Mouse (Mus musculus): ENCODE data around the gene Pitpna.
"Not testable (repeated sequence)": the region's sequence is repeated elsewhere in the genome, so short reads cannot be mapped to it uniquely, and the experiment has no call there.

Pitpna gene

DNA sequence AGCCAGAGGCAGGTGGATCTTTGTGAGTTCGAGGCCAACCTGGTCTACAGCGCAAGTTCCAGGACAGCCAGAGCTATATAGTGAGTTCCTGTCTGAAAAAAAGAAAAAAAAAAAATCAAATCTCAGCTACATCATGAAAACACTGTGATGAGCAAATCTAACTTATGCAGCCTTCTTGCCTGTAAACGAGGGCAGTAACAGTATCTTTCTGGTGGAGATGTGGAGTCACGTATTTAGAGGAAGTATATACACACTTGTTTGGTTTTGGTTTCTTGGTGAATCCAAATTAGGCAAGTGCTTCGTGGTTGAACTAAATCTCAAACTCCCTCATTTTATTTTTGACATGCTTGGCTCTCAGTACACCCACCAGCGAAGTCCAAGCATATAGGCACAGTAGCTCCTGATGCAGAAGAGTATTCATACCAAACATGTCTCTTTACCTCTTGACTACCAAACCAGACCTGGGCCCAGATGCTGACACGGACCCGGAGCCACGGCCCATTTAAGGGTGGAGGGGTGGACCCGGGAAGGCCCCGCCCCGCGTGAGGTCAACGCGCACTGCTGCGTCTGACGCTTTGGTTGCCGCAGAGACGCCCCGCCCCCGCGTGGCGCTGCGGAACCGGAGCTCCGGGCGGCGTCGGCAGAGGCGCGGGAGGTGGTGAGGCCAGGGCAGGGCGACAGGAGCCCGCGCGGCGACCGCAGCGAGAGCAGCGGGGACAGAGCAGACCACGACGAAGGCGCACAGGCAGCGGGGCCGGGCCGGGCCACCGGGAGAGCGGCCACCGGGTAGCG lies at the start of gene Pitpna:
TSS of gene Pitpna (plus strand) at position 605 of the 792 bp plus-strand sequence.
- peak; percentile 90 to 93 for DNase-seq (ENCODE audit: low spot score in 2 of 2)

DNA sequence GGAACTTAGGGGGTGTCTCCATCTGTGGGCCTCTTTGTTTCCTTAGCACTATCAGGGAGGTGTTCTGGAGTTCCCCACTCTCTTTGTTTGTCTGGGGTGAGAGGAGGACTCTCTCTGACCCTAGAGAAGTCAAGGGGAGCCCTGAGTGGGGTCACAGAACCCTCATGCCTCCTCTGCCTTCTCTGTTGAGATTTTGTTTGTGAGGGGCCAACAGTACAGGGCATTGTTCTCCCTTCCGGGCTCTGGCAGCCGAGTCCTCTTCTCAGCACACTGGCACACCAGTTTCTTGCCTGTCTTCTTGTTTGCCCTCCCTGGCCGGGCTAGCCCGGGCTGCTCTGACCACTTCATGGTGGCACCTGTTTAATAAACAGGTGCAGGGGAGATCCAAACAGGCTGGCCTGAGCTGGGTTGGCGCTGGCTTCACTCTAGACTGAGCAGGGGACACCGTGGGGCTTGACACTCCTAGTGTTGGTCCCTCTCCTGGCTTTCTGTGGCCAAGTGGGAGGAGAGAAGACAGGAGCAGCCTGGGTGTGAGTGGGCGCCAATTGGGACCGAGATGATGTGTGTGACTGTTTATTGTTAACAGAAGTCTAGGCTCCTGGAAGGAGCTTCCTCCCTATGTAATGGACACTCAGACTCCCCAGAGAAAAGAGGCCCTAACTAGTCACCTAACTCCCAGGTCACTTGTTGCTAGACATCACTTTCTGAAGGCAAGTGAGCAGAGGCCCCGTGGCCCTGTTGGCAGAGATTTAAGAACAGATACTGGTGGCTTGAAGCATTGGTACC lies 49.5 kb upstream of the Pitpna start:
- DNase-seq (ENCODE audit: low spot score in 2 of 2): no peak

DNA sequence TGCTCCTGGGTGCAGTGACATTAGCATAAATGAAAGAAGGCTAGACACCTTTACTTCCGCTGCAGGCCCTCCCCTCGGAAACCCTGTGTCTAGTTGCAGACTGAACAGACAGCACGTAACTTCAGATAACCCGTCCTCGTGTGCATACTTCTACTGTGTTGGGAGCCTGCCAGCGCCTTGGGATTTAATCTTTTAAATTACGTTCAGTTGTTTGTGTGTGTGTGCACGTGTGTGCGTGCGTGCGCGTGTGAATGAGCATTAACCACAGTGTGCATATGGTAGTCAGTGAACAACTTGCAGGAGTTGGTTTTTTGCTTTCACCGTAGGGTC lies 49.0 kb upstream of the Pitpna start:
- DNase-seq (ENCODE audit: low spot score in 2 of 2): no peak

DNA sequence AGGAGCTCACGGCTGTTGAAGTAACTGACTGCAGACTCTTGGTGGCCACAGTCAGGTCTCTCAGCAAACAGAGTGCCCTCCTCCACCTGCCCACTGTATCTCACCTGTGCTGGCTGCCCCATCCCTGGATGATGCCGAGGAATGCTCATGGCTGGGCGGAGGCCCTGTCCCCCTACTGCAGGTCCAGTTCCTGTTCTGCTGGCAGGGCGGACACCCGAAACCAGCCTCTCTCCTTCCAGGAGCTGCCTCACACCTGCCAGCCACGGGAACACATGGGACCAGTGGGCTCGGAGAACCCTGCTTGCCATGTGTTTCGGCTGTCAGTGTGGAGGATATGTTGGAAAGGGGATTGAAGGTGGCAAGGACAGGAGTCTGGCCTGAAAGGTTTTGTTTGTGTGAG lies 47.7 kb upstream of the Pitpna start:
- DNase-seq (ENCODE audit: low spot score in 2 of 2): no peak

DNA sequence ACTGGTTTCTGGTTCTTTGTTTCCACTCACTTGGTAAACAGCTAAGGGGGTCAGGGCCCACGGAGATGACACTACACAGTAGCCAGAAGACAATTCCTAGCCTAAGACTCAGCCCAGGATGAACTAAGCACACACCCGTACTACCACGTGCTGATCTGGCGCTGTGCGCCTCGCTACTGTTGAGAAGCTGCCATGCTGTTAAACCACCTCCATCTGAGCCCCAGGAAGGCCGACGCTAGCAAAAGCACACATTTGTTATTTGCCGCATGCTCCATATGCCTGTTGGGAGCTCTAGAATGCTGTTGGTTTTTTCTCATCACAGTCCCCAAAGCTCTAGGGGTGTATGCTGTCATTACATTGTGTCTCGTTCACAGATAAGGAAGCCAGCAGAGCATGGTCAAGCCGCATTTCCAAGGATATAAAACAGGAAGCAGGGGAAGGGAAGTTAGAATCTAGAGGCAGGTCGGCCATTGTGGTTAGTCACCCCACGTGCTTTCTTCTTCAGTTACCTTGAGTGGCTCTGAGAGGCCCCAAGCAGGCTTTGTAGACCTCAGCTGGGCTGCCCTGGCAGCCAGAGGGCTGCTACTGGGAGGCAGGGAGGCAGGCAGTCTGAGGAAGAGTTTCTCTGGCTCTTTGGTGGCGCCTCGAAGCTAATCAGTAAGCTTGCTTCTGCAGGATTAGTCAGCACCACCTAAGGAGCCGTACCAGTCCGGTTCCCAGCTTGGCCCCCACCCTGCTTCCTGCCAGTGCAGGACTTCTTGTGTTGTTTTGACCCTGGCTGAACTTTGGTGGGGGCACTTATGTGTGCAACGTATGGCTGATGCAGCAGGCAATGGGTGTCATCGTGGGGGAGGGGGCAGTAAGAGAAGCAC lies 47.0 kb upstream of the Pitpna start:
- DNase-seq (ENCODE audit: low spot score in 2 of 2): no peak

DNA sequence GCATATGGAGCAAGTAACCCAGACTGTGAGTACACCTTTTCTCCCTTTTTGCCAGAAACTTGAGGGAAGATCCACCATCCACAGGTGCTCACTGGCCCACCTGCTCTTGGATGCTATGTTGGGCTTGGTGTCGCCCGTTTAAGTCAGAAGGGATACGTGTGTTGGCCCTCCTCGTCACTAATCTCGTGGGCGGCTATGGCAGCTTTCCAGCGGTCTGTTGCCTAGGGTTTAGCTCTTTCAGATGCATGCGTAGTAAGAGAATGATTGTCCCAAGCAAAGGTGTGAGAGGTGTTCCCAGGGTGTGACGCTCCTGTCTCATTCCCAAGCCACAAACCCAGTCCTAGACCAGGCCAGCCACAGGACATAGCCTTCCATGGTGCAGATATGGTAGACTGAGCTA lies 43.2 kb upstream of the Pitpna start:
- DNase-seq (ENCODE audit: low spot score in 2 of 2): no peak

DNA sequence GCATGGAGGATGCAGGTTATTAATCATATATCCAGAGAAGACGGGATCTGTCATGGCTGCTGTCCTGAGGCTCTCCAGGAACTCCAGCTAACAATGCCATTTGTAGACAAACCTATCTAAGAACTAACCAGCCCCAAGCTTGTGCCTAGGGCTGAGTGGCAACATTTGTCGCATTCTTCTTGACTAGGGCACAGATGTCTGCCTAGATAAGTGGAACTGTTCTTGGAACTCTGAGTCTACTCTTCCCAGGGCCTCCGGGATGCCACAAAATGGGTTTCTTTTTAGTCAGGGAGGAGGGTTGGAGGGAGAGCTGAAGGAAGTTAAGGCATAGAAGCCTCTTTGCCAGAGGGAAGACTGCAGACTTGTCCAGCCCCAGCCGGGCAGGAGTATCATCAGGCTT lies 41.8 kb upstream of the Pitpna start:
- DNase-seq (ENCODE audit: low spot score in 2 of 2): no peak

DNA sequence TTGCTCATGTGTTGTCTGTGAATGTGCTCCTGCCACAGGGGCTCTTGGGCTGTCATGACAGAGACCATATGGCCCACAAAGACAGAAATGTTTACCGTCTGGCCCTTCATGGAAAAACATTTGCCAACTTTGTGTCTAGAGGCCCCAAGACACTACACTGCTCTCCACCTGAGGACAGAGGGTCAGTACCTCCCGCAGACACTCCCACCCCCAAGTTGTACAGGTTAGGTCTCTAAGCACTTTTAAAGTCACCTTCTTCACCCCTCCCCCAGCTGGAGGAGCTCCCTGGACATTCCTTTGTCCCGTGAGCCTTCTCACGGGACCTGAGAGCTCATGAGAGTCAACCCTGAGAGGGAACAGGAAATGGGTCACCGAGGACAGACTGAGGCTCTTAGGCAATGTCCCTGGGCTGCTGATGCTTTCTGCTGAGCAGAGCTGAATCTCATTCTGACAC lies 38.2 kb upstream of the Pitpna start:
- DNase-seq (ENCODE audit: low spot score in 2 of 2): no peak

DNA sequence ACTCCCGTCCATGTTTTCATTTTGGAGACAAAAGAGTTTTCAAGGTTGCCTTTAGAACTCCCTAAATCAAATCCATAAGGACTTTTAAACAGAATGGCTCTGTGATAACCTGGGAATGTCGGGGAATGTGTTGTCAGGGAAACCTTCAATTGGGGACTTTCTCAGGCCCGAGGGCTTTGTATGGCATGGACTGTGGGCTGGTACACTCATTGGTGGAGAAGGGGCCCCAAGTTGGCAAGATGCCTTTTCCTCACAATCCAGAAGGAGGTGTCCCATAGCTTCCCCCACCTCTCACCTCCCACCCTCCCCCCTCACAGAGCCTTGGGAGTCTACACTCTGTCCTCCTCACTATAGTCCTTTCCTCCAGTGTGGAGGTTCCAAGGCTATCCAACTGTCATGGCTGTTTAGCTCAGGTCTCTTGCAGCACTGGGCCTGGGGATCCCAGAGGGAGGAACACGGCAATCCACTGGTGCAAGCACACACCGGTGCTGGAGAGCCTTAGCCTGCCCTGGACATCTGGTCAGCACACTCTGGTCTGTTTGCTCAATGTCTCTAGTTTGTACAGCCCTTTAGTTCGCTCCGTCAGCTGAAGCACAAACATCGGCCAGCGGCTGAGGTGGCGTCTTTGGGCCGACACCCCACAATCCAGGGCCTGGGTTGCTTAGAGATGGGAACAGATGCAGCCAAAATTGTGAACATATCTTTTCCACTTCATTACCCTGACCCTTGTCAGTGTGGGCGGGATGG lies 37.5 kb upstream of the Pitpna start:
- DNase-seq (ENCODE audit: low spot score in 2 of 2): no peak

DNA sequence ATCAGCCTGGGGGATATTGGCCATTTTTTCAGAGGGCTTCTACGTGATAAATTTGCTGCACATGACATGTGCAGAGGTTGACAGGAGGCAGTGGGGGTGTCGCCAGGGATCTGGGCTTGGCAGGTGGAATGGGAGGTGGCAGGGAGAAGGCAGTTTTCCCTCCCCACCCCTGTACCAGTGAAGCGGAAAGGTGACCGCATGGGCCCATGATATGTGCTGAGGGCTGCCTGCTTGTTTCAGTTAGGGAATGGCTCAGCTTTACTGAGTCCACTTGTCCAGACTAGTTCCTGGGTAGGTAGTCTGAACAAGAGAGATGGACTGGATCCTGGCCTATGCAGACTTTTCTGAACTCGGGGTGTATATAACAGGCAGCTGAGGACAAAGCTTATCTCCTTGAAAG lies 36.6 kb upstream of the Pitpna start:
- no peak for DNase-seq (ENCODE audit: low spot score in 2 of 2)

DNA sequence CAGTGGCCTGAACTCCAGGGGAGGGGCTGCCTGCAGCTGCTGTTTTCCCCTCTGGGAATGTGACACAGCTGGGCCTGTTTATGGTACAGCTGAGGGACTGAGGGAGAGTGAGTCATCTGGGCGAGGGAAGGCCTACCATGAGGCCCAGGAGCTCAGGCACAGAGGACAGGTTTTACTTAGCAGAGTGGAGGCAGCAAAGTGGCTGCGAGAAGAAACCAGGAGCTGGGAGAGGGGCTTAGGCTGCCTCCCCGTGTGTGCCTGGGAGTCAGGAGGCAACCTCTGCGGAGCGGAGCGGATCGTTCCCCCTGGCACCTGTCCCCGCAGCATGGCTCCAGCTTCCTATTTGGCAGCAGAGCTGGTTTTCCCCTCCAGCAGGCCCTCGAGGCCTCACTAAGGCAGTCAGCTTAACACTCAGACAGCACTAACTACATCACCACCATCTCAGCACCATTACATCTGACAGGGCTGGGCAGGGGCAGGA lies 35.9 kb upstream of the Pitpna start:
- DNase-seq (ENCODE audit: low spot score in 2 of 2): peak in 1 of 2 experiments; percentile 54

DNA sequence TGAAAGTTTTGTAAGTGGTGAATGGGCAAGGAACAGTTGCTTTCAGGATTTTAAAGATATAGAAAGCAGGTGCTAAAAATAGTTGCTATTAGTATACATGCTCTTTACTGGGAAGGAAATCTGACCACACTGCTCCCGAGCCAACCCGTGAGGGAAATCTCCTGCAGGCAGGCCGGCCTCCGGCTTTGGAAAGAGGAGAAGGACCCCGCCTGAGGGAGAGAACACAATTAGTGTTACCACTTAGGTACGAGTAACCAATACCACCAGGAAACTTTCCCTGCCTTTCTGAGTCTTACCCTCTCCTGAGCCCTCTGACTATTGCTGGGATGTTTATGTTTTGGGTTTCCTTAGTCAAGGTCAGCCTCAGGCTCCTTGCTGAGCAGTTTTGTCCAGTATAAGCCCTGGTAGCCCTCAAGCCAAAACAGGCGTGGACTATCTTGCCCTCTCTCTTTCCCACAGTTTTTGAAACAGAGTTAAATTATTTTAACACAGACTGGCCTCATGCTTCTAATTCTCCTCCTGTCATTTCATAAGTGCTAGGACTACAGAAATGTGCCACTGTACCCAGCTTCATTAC lies 34.9 kb upstream of the Pitpna start:
- DNase-seq (ENCODE audit: low spot score in 2 of 2): no peak

DNA sequence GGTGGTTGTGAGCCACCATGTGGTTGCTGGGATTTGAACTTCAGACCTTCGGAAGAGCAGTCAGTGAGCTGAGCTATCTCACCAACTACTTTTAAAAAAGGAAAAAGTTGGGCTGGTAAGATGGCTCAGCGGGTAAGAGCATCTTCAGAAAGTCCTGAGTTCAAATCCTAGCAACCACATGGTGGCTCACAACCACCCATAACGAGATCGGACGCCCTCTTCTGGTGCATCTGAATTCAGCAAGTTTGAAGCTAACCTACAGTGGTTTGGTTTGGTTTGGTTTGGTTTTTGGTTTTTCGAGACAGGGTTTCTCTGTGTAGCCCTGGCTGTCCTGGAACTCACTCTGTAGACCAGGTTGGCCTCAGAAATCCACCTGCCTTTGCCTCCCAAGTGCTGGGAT lies 31.9 kb upstream of the Pitpna start:
- DNase-seq (ENCODE audit: low spot score in 2 of 2): not testable (repeated sequence)

DNA sequence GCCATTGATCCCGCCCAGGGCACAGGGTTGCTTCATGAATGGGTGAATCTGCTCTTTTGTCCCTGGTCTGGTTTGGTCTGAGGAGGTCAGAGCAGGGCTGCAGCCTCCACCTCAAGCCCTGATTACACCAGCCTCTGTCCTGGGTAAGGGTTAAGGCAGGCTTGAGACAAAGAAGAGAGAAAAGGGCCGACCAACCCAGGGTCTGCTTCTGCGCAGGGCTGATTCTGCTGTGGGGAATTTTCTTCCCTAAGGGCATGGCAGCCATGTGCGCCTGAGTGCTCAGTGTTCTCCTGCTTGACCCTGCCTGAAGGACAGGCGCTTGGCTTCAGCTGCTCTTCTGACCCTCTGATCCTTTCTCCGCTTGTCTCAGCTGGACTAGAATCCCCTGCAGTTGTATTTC lies 30.8 kb upstream of the Pitpna start:
- DNase-seq (ENCODE audit: low spot score in 2 of 2): no peak

DNA sequence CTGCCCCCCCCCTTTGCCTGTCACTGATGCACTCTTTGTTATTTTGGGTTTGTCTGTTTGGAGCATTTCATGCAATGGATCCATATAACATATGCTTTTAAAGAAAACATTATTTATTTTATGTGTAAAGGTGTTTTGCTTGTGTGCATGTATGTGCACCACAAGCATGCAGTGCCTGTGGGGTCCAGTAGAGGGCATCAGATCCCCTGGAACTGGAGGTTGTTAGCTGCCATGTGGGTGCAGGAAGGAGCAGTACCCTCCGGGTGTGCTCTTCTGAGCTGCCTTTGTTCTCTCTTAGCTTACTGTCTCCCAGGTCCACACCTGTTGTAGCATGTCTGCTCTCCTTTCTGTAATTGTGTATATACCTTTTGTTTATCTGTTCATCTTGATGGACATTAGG lies 29.8 kb upstream of the Pitpna start:
- no peak for DNase-seq (ENCODE audit: low spot score in 2 of 2)

DNA sequence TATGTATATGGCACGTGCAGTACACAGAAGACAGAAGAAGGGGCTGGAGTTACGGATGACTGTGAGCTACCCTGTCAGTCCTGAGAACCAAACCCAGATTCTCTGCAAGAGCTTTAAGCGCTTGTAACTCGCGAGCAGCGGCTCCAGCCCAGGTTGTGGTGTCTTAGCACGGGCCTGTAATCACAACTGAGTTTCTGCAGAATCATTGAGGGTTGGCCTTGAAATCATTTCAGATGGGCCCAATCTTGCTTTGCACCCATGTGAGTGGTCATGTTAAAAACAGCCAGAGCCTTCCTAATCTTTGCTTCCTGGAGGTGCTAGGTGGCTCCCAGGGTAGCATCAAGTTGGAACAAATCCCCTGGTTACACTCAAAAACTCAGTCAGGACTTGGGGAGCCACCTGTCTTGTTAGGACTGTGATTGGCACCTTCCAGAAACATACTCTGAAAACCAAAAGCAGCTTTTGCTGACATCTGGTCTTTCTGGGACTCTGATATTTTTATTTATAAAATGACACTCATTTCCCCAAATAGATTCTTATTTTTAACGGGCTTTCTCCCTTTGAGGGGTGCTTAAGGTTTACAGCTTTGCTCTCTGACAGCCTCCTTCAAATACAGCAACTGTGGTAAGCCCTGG lies 27.9 kb upstream of the Pitpna start:
- DNase-seq (ENCODE audit: low spot score in 2 of 2): no peak

DNA sequence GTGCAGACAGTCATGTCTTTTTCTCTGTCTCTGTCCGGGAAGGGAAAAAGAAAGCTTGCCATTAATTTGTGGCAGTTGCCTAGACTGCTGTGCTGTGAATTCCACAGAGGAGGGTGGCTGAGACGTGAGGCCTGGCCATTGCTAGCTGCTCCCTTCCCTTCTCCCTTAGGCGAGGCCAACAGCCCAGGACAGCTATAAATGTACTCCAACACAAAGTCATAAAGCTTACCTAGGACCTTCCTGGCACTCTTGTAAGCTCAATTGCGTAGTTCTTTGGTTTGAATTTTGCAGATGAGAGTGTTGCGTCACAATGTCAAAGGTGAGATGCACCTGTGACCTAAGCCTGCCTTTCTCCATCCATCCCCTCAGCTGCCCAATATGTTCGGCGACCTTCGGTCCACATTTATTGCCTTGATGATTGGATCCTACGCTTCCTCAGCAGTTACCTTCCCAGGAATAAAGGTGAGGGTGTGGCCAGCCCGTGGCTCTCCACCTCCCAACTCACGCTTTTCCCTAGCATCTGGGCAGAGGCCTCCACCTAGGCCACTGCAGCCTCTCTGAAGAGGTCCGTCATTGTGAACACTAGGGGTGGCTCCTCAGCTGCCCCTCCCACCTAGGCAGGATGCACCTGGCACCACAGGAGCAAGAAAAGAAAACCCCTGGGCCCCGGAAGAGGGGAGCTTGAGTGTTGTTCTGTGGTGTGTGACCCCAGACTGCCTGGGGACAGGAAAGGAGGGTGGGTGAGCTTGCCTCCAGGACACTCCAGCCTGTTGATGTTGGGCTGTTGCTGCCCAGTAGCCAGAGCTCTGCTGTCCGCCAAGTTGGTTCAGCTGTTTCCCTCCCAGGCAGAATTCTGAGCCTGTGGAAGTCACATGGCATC lies 27.1 kb upstream of the Pitpna start:
- no peak for DNase-seq (ENCODE audit: low spot score in 2 of 2)

DNA sequence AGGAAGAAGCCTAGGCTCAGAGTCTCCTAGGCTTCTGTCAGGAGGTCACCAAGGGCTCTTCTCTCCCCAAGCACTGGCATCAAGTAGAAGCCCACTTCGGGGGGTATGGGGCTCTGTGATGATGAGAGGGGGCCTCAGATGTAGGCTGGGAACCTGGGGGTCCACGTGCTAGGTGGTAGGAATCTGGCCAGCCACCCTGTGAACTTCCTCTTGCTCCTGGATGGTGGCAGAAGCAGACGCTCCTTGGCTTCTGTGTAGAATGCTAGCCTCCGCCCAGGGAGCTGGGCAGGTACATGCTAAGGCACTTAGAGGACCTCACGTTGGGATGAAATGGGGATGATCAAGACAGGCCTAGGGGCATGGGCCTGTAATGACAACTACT lies 26.5 kb upstream of the Pitpna start:
- DNase-seq (ENCODE audit: low spot score in 2 of 2): no peak

DNA sequence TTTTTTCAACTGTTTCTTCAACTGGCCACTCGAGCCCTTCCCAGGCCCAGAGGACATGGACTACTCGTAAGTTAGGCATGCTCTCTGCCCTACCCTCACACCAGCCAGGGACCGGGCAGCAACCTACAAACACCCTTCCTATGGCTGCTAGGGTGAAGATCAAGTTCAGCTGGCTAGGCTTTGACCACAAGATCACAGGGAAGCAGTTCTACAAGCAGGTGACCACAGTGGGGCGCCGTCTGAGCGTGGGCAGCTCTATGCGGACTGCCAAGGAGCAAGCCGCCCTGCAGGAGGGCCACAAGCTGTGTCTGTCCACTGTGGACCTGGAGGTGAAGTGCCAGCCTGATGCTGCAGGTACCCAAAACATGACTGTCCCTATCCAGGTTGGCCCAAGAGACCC lies 25.1 kb upstream of the Pitpna start:
- DNase-seq (ENCODE audit: low spot score in 2 of 2): no peak

Measured in urinary bladder, adult 18-20 months (tissue).